Mouse (Mus musculus) CH12.LX (cell line): ENCODE results near the gene Phf7. TPM values are rescaled to one million over a fixed set of nuclear protein-coding genes. Genes with fewer than 3 reads are reported as not detected.

Source experiments
- DNase-seq: peaks from one replicate; pipeline ENCODE4 v3.0.0-alpha.2; 2013; ENCODE audit errors: extremely low read depth
- H3K27ac ChIP-seq: 2 replicates; pipeline ENCODE4 v1.5.1; 2012; ENCODE audit warnings: low read depth, mild to moderate bottlenecking, control low read depth, moderate library complexity; ENCODE audit not compliant: insufficient read depth
- H3K27me3 ChIP-seq: replicated peaks from 2 replicates; pipeline ENCODE3; 2012; ENCODE audit warnings: inconsistent platforms
- H3K36me3 ChIP-seq, 2 experiments: replicated peaks in 1 of 2; 2 replicates each; pipeline versions ENCODE3 to v1.6.1; 2012; ENCODE audit warnings: inconsistent platforms in 1 of 2, low read length in 1 of 2, mild to moderate bottlenecking in 1 of 2, mixed read lengths in 1 of 2, moderate library complexity in 1 of 2; ENCODE audit not compliant: control insufficient read depth in 1 of 2, insufficient read depth in 1 of 2
- H3K4me1 ChIP-seq, 2 experiments: 2 replicates each; pipeline ENCODE4 v1.6.1; 2012; ENCODE audit warnings: inconsistent platforms in 1 of 2, moderate library complexity in 1 of 2; ENCODE audit not compliant: insufficient read depth in 2 of 2, control insufficient read depth in 1 of 2
- H3K4me2 ChIP-seq: 2 replicates; pipeline ENCODE4 v1.6.1; 2012; ENCODE audit warnings: low read depth, mild to moderate bottlenecking, control low read depth; ENCODE audit not compliant: poor library complexity, insufficient read depth, severe bottlenecking
- H3K4me3 ChIP-seq, 3 experiments: fragments of 150-350 bp in 1 of 3; sonication (generic) in 1 of 3; replicated peaks in 1 of 3; 2 replicates each; pipeline versions ENCODE3 to v1.5.1; 2011 to 2012; ENCODE audit warnings: low read depth in 2 of 3, low read length in 2 of 3, mild to moderate bottlenecking in 2 of 3, moderate library complexity in 2 of 3, control low read depth in 1 of 3, improper control_type of control experiment in 1 of 3, inconsistent platforms in 1 of 3, mixed read lengths in 1 of 3; ENCODE audit not compliant: poor library complexity in 1 of 3
- H3K79me2 ChIP-seq: replicated peaks from 2 replicates; pipeline ENCODE4 v1.6.1; 2012; ENCODE audit warnings: mild to moderate bottlenecking, moderate library complexity; ENCODE audit not compliant: control insufficient read depth, poor library complexity, insufficient read depth, severe bottlenecking; ENCODE audit errors: extremely low read depth
- H3K9ac ChIP-seq: 2 replicates; pipeline ENCODE4 v1.6.1; 2012; ENCODE audit warnings: low read depth, mild to moderate bottlenecking, control low read depth, moderate library complexity; ENCODE audit not compliant: insufficient read depth
- H3K9me3 ChIP-seq: replicated peaks from 2 replicates; pipeline ENCODE3; 2012; ENCODE audit warnings: low read length, inconsistent platforms, mixed read lengths
- CHD1 ChIP-seq: IDR thresholded peaks from 2 replicates; pipeline ENCODE4 v1.6.1; 2012; ENCODE audit warnings: low read depth, low read length, improper control_type of control experiment, inconsistent platforms
- CHD2 ChIP-seq: IDR thresholded peaks from 2 replicates; pipeline ENCODE4 v1.6.1; 2011; ENCODE audit warnings: low read length, improper control_type of control experiment
- CTCF ChIP-seq, 2 experiments: IDR thresholded peaks in 1 of 2; conservative IDR thresholded peaks in 1 of 2; 2 replicates each; pipeline ENCODE4 v1.5.1; 2011 to 2012; ENCODE audit warnings: low read depth in 2 of 2, low read length in 2 of 2, improper control_type of control experiment in 1 of 2, inconsistent platforms in 1 of 2, mild to moderate bottlenecking in 1 of 2, moderate library complexity in 1 of 2
- ELF1 ChIP-seq: IDR thresholded peaks from 2 replicates; pipeline ENCODE4 v1.6.1; 2014; ENCODE audit warnings: low read depth, mild to moderate bottlenecking, inconsistent platforms, low read length, improper control_type of control experiment
- EP300 ChIP-seq: IDR thresholded peaks from 2 replicates; pipeline ENCODE4 v1.6.1; 2011; ENCODE audit warnings: low read length, improper control_type of control experiment
- ETS1 ChIP-seq: conservative IDR thresholded peaks from 2 replicates; pipeline ENCODE4 v1.6.1; 2012; ENCODE audit warnings: low read depth, mild to moderate bottlenecking, inconsistent platforms, low read length, improper control_type of control experiment, moderate library complexity
- HCFC1 ChIP-seq: IDR thresholded peaks from 2 replicates; pipeline ENCODE4 v1.6.1; 2012; ENCODE audit warnings: low read depth, mild to moderate bottlenecking, inconsistent platforms, low read length, improper control_type of control experiment
- IRF4 ChIP-seq: IDR thresholded peaks from 2 replicates; pipeline ENCODE4 v1.6.1; 2014; ENCODE audit warnings: low read depth, mild to moderate bottlenecking, inconsistent platforms, low read length, improper control_type of control experiment
- JUN ChIP-seq: IDR thresholded peaks from 2 replicates; pipeline ENCODE4 v1.6.1; 2011; ENCODE audit warnings: low read depth, mild to moderate bottlenecking, low read length, improper control_type of control experiment, moderate library complexity; ENCODE audit not compliant: insufficient read depth
- JUND ChIP-seq: conservative IDR thresholded peaks from 2 replicates; pipeline ENCODE4 v1.6.1; 2011; ENCODE audit warnings: low read depth, low read length, improper control_type of control experiment
- MAFK ChIP-seq: IDR thresholded peaks from 2 replicates; pipeline ENCODE4 v1.6.1; 2011; ENCODE audit warnings: low read length, improper control_type of control experiment; ENCODE audit not compliant: insufficient replicate concordance
- MAX ChIP-seq: IDR thresholded peaks from 2 replicates; pipeline ENCODE4 v1.6.1; 2011; ENCODE audit warnings: low read length, improper control_type of control experiment
- MEF2A ChIP-seq: IDR thresholded peaks from 2 replicates; pipeline ENCODE4 v1.6.1; 2014; ENCODE audit warnings: low read depth, mild to moderate bottlenecking, inconsistent platforms, low read length, improper control_type of control experiment, borderline replicate concordance
- MYC ChIP-seq: IDR thresholded peaks from 2 replicates; pipeline ENCODE4 v1.6.1; 2011; ENCODE audit warnings: low read depth, mild to moderate bottlenecking, improper control_type of control experiment, low read length
- NELFE ChIP-seq: IDR thresholded peaks from 2 replicates; pipeline ENCODE4 v1.6.1; 2011; ENCODE audit warnings: low read depth, low read length, improper control_type of control experiment
- NRF1 ChIP-seq: IDR thresholded peaks from 2 replicates; pipeline ENCODE4 v1.6.1; 2014; ENCODE audit warnings: low read depth, mild to moderate bottlenecking, inconsistent platforms, low read length, improper control_type of control experiment, moderate library complexity
- POLR2A ChIP-seq: IDR thresholded peaks from 2 replicates; pipeline ENCODE4 v1.6.1; 2011; ENCODE audit warnings: low read depth, mild to moderate bottlenecking, improper control_type of control experiment, low read length
- RCOR1 ChIP-seq: conservative IDR thresholded peaks from 2 replicates; pipeline ENCODE4 v1.6.1; 2012; ENCODE audit warnings: low read depth, mild to moderate bottlenecking, inconsistent platforms, low read length, improper control_type of control experiment
- TCF12 ChIP-seq: IDR thresholded peaks from 2 replicates; pipeline ENCODE4 v1.6.1; 2014; ENCODE audit warnings: low read depth, mild to moderate bottlenecking, inconsistent platforms, low read length, improper control_type of control experiment
- USF1 ChIP-seq: IDR thresholded peaks from 2 replicates; pipeline ENCODE4 v1.6.1; 2014; ENCODE audit warnings: low read depth, mild to moderate bottlenecking, inconsistent platforms, low read length, improper control_type of control experiment
- ZC3H11A ChIP-seq: IDR thresholded peaks from 2 replicates; pipeline ENCODE4 v1.6.1; 2012; ENCODE audit warnings: low read depth, mild to moderate bottlenecking, inconsistent platforms, low read length, improper control_type of control experiment
- ZKSCAN1 ChIP-seq: IDR thresholded peaks from 2 replicates; pipeline ENCODE4 v1.6.1; 2012; ENCODE audit warnings: low read depth, inconsistent platforms, low read length, improper control_type of control experiment, borderline replicate concordance
- dilution Hi-C: fragments of 300-500 bp; cut with MboI; formaldehyde crosslinking; loops from 2 replicates; pipeline ENCODE4 v1.14.3; 2020; ENCODE audit warnings: low sequenced_read_pairs; ENCODE audit not compliant: extremely low pct_unique_long_range_greater_than_20kb, extremely low pct_ligation_motif_present
- in situ Hi-C: fragments of 300-500 bp; cut with MboI; formaldehyde crosslinking; loops from 3 replicates; pipeline ENCODE4 v1.14.3; 2019; ENCODE audit warnings: low sequenced_read_pairs, low pct_ligation_motif_present, low pct_unique_long_range_greater_than_20kb, mixed read lengths
- polyA plus RNA-seq: library from polyadenylated mRNA; unstranded; fragments of >175 nt; gene quantifications from 2 replicates; pipeline ENCODE4 v1.2.1, GENCODE M21; 2012; ENCODE audit warnings: low read depth; ENCODE audit not compliant: insufficient read length
- total RNA-seq, 2 experiments: library from RNA; depleted of rRNA; stranded (reverse); fragments of 300-350 nt in 1 of 2; fragments of >200 nt in 1 of 2; gene quantifications; 2 replicates each; pipeline ENCODE4 v1.2.3; 2012 to 2014

Gene Phf7
- total and polyA plus RNA-seq, 3 experiments, result 10.0 to 13.9 (median 13.5) TPM

DNA sequence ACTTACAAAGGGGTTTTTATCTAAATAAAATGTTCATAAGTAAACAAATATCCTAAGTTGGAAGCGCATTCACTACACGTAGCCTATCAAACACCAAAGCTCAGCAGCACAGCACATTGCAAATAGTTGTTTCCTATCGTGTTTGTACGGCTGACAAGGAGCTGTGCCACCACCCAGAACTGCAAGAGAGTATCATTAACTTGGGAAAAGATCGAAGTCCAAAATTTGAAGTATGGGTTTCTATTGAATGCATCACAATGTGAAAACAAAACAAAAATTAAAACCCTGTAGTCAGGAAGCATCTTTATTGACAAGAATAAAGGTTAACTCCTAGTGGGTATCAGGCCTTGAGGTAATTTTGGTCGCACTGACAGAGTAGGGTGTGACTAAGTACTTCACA lies 2.7 kb downstream of the Phf7 start:
- no peak overlapping the region for H3K9ac ChIP-seq
- in situ Hi-C loops, result no loop called here
- dilution Hi-C loops, result no loop called here
- H3K9me3 ChIP-seq, result no peaks in the 10 kb centered on the region
- peaks cover 17% of the 10 kb centered on the region for H3K79me2 ChIP-seq
- H3K4me3 ChIP-seq, result no peak overlapping the region
- no peak overlapping the region for H3K27ac ChIP-seq
- TF ChIP-seq TCF12 (no peak), CHD1 (no peak), IRF4 (no peak), USF1 (no peak), CTCF (conservative IDR thresholded peaks at IDR 0.05 in 1 of 2, IDR thresholded peaks at IDR 0.05 in 1 of 2; ENCODE audit: low read depth in 2 of 2, low read length in 2 of 2) (no peak), ZKSCAN1 (no peak), CHD2 (no peak), JUND (no peak), JUN (no peak), ETS1 (no peak), MYC (no peak), ELF1 (no peak), MAFK (no peak), EP300 (no peak), RCOR1 (no peak), MAX (no peak), MEF2A (no peak), NRF1 (no peak), HCFC1 (no peak), NELFE (no peak)
- DNase-seq, result no peak
- H3K36me3 ChIP-seq, result peaks cover 6 to 25% of the 10 kb centered on the region in 2 experiments
- H3K27me3 ChIP-seq, result no peaks in the 10 kb centered on the region
- H3K4me2 ChIP-seq, result no peak overlapping the region
- peaks cover 3 to 23% of the 10 kb centered on the region in 2 experiments for H3K4me1 ChIP-seq

DNA sequence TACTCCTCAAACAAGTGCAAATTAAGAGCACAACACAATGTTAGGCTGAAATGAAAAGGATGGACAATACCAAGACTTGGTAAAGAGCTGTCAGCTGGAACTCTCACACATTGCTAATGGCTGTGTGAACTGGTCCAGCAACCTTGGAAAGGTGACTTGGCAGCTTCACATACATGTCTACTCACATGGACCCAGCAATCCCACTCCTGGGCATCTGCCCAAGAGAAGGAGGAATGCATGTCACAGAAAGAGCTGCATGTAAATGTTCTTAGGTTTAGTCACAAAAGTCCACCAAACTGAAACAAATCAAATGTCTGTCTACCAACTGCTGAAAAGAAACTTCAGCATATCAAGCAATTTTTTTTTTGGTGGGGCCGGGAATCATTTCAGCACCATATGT lies 5.2 kb downstream of the Phf7 start:
- peaks cover 0 to 11% of the 10 kb centered on the region in 2 experiments; a peak in 2 of 4 replicates for H3K4me1 ChIP-seq
- no peak overlapping the region for H3K9ac ChIP-seq
- H3K4me2 ChIP-seq, result no peak overlapping the region
- DNase-seq, result no peak
- dilution Hi-C loops (no loop called here), in situ Hi-C loops (no loop called here)
- no peak overlapping the region for H3K27ac ChIP-seq
- H3K36me3 ChIP-seq, result peaks cover 0 to 16% of the 10 kb centered on the region in 2 experiments
- H3K4me3 ChIP-seq, result no peak overlapping the region
- no peak for TF ChIP-seq TCF12
- no peak for TF ChIP-seq RCOR1
- TF ChIP-seq ELF1, result no peak
- TF ChIP-seq POLR2A, result no peak
- TF ChIP-seq CTCF (conservative IDR thresholded peaks at IDR 0.05 in 1 of 2, IDR thresholded peaks at IDR 0.05 in 1 of 2; ENCODE audit: low read depth in 2 of 2, low read length in 2 of 2), result no peak
- no peak for TF ChIP-seq ZC3H11A
- H3K9me3 ChIP-seq, result no peaks in the 10 kb centered on the region
- no peaks in the 10 kb centered on the region for H3K79me2 ChIP-seq
- no peaks in the 10 kb centered on the region for H3K27me3 ChIP-seq
